Mouse (Mus musculus) CH12.LX (cell line): ENCODE data around the gene Gpr12.

Source experiments
- CTCF ChIP-seq, 2 experiments: IDR thresholded peaks in 1 of 2; conservative IDR thresholded peaks in 1 of 2; 2 replicates each; pipeline ENCODE4 v1.5.1; 2011 to 2012; ENCODE audit warnings: low read depth in 2 of 2, low read length in 2 of 2, improper control_type of control experiment in 1 of 2, inconsistent platforms in 1 of 2, mild to moderate bottlenecking in 1 of 2, moderate library complexity in 1 of 2
- GABPA ChIP-seq: IDR thresholded peaks from 2 replicates; pipeline ENCODE4 v1.6.1; 2012; ENCODE audit warnings: low read depth, low read length, improper control_type of control experiment, inconsistent platforms; ENCODE audit not compliant: insufficient replicate concordance
- MAFK ChIP-seq: IDR thresholded peaks from 2 replicates; pipeline ENCODE4 v1.6.1; 2011; ENCODE audit warnings: low read length, improper control_type of control experiment; ENCODE audit not compliant: insufficient replicate concordance
- MAZ ChIP-seq: IDR thresholded peaks from 2 replicates; pipeline ENCODE4 v1.6.1; 2012; ENCODE audit warnings: low read depth, mild to moderate bottlenecking, inconsistent platforms, low read length, improper control_type of control experiment, moderate library complexity
- MEF2A ChIP-seq: IDR thresholded peaks from 2 replicates; pipeline ENCODE4 v1.6.1; 2014; ENCODE audit warnings: low read depth, mild to moderate bottlenecking, inconsistent platforms, low read length, improper control_type of control experiment, borderline replicate concordance
- POLR2A ChIP-seq: IDR thresholded peaks from 2 replicates; pipeline ENCODE4 v1.6.1; 2011; ENCODE audit warnings: low read depth, mild to moderate bottlenecking, improper control_type of control experiment, low read length
- USF1 ChIP-seq: IDR thresholded peaks from 2 replicates; pipeline ENCODE4 v1.6.1; 2014; ENCODE audit warnings: low read depth, mild to moderate bottlenecking, inconsistent platforms, low read length, improper control_type of control experiment
- USF2 ChIP-seq: conservative IDR thresholded peaks from 2 replicates; pipeline ENCODE4 v1.6.1; 2011; ENCODE audit warnings: low read depth, low read length, improper control_type of control experiment

DNA sequence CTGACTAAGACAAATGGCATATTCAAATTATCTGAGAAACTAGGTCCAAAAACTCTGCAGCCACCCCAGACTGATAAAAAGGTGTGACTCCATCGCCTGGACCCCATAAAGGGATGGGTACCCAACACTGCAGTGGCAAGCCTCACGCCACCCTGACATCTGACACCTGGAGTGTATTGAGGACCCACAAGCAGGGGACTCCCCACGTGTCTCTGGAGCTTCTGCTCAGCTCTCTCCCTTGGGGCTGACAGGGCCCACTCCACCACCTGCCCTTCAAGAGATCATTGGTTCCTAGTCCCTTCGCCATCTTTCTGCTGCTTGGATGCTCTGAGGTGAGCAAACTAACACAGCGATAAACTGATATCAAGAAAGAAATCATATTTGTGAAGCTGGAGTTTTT is 22.8 kb upstream of the Gpr12 start:
- TF ChIP-seq USF1 (no peak), MAZ (no peak), GABPA (no peak), POLR2A (no peak), CTCF (conservative IDR thresholded peaks at IDR 0.05 in 1 of 2, IDR thresholded peaks at IDR 0.05 in 1 of 2; ENCODE audit: low read depth in 2 of 2, low read length in 2 of 2) (no peak), MAFK (no peak), MEF2A (peak; percentile 80; the same call in 1 of the 2 replicates), USF2 (no peak)
